Mouse (Mus musculus): Measurements from ENCODE around the gene Rgcc. TPM values are rescaled to one million over a fixed set of nuclear protein-coding genes. Genes with fewer than 3 reads are reported as not detected.

Rgcc gene
- polyA plus RNA-seq, 1 experiment from 2014 or later = 75.8 TPM

DNA sequence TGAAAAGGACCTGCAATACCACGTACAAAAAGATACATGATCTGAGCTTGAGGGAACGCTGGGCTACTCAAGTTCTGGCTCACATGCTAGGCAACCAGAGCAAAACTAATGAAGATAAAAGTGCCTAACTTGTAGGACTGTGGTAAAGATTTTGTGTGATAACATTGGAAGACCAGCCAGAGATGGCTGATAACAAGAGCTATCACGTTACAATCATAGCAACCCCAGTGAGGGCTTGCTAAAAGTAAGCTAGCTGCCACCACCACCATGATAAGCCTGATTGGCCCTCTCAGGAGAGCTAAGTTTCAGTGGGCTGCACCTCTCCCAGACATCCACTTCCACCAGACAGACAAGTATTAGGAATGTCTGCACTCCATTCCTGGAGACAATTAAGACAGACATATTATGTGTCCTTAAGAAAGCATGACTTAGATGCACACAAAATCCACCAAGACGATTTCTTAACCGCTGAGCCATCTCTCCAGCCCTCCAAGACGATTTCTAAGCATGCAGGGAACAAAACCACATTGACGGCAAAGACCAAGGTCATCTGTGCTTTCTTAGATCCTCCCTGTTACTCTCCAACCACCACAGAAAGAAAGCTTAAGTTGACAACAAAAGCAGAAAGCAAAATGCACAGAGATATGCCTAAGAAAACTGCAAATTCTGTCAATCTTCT, 3.0 kb downstream of the Rgcc start:
- Histone ChIP-seq H3K9me3 (ENCODE audit: control insufficient read depth, low read length) (no peaks in the 10 kb centered on the region), H3K4me2 (ENCODE audit: low read depth, low read length, severe bottlenecking) (peak overlapping the region; percentile 29; the same call in 1 of the 2 replicates), H3K4me1 (replicated peaks; ENCODE audit: control insufficient read depth, insufficient read depth, low read length) (peaks cover 24% of the 10 kb centered on the region), H3K27me3 (ENCODE audit: control insufficient read depth, insufficient read depth, low read length) (no peaks in the 10 kb centered on the region), H3K36me3 (ENCODE audit: control insufficient read depth, insufficient read depth, low read length) (no peaks in the 10 kb centered on the region), H3K27ac (ENCODE audit: low read depth, low read length) (no peak overlapping the region), H3K9ac (ENCODE audit: low read length) (no peak overlapping the region), H3K4me3 (ENCODE audit: low read depth, low read length) (peak overlapping the region; percentile 5; the same call in 1 of the 2 replicates)
- WGBS = 70% methylated on average over 7 of the region's 7 CpGs
- no peak for ATAC-seq (replicated peaks; ENCODE audit: low FRiP score)
- no peak for DNase-seq (ENCODE audit: low spot score)

GRCm38 (mm10) chr14:79296836-79297235, 4.6 kb downstream of the Rgcc start:
- no peak for DNase-seq (ENCODE audit: low spot score)
- Histone ChIP-seq H3K36me3 (ENCODE audit: control insufficient read depth, insufficient read depth, low read length) (no peaks in the 10 kb centered on the region), H3K27ac (ENCODE audit: low read depth, low read length) (no peak overlapping the region), H3K9ac (ENCODE audit: low read length) (no peak overlapping the region), H3K27me3 (ENCODE audit: control insufficient read depth, insufficient read depth, low read length) (no peaks in the 10 kb centered on the region), H3K4me1 (replicated peaks; ENCODE audit: control insufficient read depth, insufficient read depth, low read length) (peaks cover 29% of the 10 kb centered on the region), H3K4me3 (ENCODE audit: low read depth, low read length) (no peak overlapping the region), H3K9me3 (ENCODE audit: control insufficient read depth, low read length) (no peaks in the 10 kb centered on the region), H3K4me2 (ENCODE audit: low read depth, low read length, severe bottlenecking) (0 out of 2 replicates have a peak overlapping the region, but pooled peaks have one; percentile 5)
- WGBS = 42% methylated on average over 5 of the region's 5 CpGs
- no peak for ATAC-seq (replicated peaks; ENCODE audit: low FRiP score)

GRCm38 (mm10) chr14:79296201-79296600, 5.2 kb downstream of the Rgcc start:
- Histone ChIP-seq H3K36me3 (ENCODE audit: control insufficient read depth, insufficient read depth, low read length) (no peaks in the 10 kb centered on the region), H3K27me3 (ENCODE audit: control insufficient read depth, insufficient read depth, low read length) (no peaks in the 10 kb centered on the region), H3K4me1 (replicated peaks; ENCODE audit: control insufficient read depth, insufficient read depth, low read length) (peaks cover 33% of the 10 kb centered on the region), H3K9me3 (ENCODE audit: control insufficient read depth, low read length) (no peaks in the 10 kb centered on the region), H3K4me3 (ENCODE audit: low read depth, low read length) (no peak overlapping the region), H3K4me2 (ENCODE audit: low read depth, low read length, severe bottlenecking) (no peak overlapping the region), H3K9ac (ENCODE audit: low read length) (no peak overlapping the region), H3K27ac (ENCODE audit: low read depth, low read length) (no peak overlapping the region)
- ATAC-seq (replicated peaks; ENCODE audit: low FRiP score) (no peak), DNase-seq (ENCODE audit: low spot score) (no peak)
- 89% methylated on average over 7 of the region's 7 CpGs for WGBS

DNA sequence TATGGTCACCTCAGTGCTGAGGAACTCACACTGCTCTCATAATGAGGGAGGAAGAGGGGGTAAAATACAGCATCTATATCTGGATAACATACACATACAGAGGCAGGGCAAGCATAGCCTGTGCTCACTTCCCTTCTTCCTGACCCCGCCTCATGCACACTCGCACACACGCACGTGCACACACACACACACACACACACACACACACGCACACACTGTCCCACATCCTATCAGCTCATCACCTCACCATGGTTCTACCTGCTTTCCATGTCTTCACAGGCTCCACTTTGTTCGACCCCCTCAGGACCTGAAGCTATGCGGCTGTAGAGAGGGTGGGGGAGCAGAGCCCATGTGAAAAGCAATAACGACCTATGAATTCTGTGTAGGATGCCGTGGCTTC, 5.9 kb downstream of the Rgcc start:
- Histone ChIP-seq H3K4me2 (ENCODE audit: low read depth, low read length, severe bottlenecking) (no peak overlapping the region), H3K27me3 (ENCODE audit: control insufficient read depth, insufficient read depth, low read length) (no peaks in the 10 kb centered on the region), H3K9me3 (ENCODE audit: control insufficient read depth, low read length) (no peaks in the 10 kb centered on the region), H3K27ac (ENCODE audit: low read depth, low read length) (no peak overlapping the region), H3K9ac (ENCODE audit: low read length) (no peak overlapping the region), H3K4me1 (replicated peaks; ENCODE audit: control insufficient read depth, insufficient read depth, low read length) (peaks cover 37% of the 10 kb centered on the region), H3K36me3 (ENCODE audit: control insufficient read depth, insufficient read depth, low read length) (no peaks in the 10 kb centered on the region), H3K4me3 (ENCODE audit: low read depth, low read length) (no peak overlapping the region)
- DNase-seq (ENCODE audit: low spot score) (no peak), ATAC-seq (replicated peaks; ENCODE audit: low FRiP score) (no peak)
- WGBS = 85% methylated on average over 9 of the region's 9 CpGs

DNA sequence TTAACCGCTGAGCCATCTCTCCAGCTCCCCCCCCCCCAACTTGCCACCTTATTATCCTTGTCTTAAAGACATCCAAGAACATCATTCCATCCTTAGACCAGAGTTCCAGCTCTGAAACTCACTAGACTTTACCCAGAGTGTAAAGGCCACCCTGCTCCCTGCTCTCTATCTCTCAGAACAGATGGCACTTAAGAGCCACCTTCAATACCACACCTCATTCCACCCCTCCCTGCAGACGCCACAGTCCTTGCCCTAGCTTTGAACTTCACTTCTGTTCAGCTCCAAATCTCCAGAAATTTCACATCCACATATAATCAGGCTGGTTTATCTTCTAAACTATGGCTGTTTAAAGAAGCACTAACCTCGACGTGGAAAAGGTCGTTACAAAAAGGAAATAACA, 6.5 kb downstream of the Rgcc start:
- Histone ChIP-seq H3K9ac (ENCODE audit: low read length) (no peak overlapping the region), H3K4me1 (replicated peaks; ENCODE audit: control insufficient read depth, insufficient read depth, low read length) (peaks cover 37% of the 10 kb centered on the region), H3K9me3 (ENCODE audit: control insufficient read depth, low read length) (no peaks in the 10 kb centered on the region), H3K4me3 (ENCODE audit: low read depth, low read length) (no peak overlapping the region), H3K36me3 (ENCODE audit: control insufficient read depth, insufficient read depth, low read length) (no peaks in the 10 kb centered on the region), H3K27me3 (ENCODE audit: control insufficient read depth, insufficient read depth, low read length) (no peaks in the 10 kb centered on the region), H3K4me2 (ENCODE audit: low read depth, low read length, severe bottlenecking) (no peak overlapping the region), H3K27ac (ENCODE audit: low read depth, low read length) (no peak overlapping the region)
- 75% methylated on average over 5 of the region's 5 CpGs for WGBS
- ATAC-seq (replicated peaks; ENCODE audit: low FRiP score) (no peak), DNase-seq (ENCODE audit: low spot score) (no peak)

DNA sequence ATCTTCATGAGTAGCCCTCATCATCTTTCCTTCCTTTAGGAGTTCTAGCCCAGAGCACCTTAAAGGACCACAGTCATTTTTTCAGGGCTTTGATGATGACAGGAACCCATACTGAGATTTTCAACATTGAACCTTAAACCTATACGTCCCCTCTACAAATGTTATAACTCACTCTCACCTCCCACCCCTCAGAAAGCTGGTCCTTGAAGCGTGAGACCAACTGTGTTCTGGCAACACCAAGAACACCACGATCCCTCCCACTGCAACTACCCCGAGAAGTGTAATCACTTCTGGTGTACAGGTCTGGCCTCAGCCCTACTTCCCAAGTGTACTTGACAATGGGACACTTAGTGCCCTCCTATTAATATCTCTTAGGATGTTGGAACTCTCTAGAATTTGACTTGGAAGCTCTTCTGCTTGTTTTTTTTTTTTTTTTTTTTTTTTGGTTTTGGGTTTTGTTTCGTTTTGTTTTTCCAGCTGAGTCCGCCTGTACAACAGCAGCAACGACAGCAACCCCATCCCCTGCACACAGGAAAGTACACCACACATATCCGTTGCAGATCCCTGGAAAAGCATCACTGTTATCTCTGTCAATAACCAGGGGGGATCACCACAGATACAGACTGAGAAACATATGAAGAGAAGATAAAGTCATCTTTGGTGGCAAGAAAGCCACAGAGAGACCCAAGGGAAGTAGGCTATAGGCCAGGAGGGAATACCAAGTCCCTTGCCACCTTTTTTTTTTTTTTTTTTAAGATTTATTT, 7.2 kb downstream of the Rgcc start:
- Histone ChIP-seq H3K27ac (ENCODE audit: low read depth, low read length) (no peak overlapping the region), H3K9me3 (ENCODE audit: control insufficient read depth, low read length) (no peaks in the 10 kb centered on the region), H3K27me3 (ENCODE audit: control insufficient read depth, insufficient read depth, low read length) (no peaks in the 10 kb centered on the region), H3K9ac (ENCODE audit: low read length) (no peak overlapping the region), H3K36me3 (ENCODE audit: control insufficient read depth, insufficient read depth, low read length) (no peaks in the 10 kb centered on the region), H3K4me3 (ENCODE audit: low read depth, low read length) (no peak overlapping the region), H3K4me1 (replicated peaks; ENCODE audit: control insufficient read depth, insufficient read depth, low read length) (peaks cover 39% of the 10 kb centered on the region), H3K4me2 (ENCODE audit: low read depth, low read length, severe bottlenecking) (no peak overlapping the region)
- 85% methylated on average over 8 of the region's 8 CpGs for WGBS
- no peak for ATAC-seq (replicated peaks; ENCODE audit: low FRiP score)
- no peak for DNase-seq (ENCODE audit: low spot score)

- no peak overlapping the region for H3K9ac ChIP-seq (ENCODE audit: low read length)
- no peaks in the 10 kb centered on the region for H3K27me3 ChIP-seq (ENCODE audit: control insufficient read depth, insufficient read depth, low read length)
- no peaks in the 10 kb centered on the region; the same call in 1 of the 2 replicates for H3K36me3 ChIP-seq (ENCODE audit: control insufficient read depth, insufficient read depth, low read length)
- H3K9me3 ChIP-seq (ENCODE audit: control insufficient read depth, low read length) = no peaks in the 10 kb centered on the region
- H3K4me3 ChIP-seq (ENCODE audit: low read depth, low read length) = no peak overlapping the region
- 31% methylated on average over 9 of the region's 16 CpGs for WGBS
- no peak overlapping the region for H3K27ac ChIP-seq (ENCODE audit: low read depth, low read length)
- H3K4me1 ChIP-seq (replicated peaks; ENCODE audit: control insufficient read depth, insufficient read depth, low read length) = peaks cover 37% of the 10 kb centered on the region
- no peak for ATAC-seq (replicated peaks; ENCODE audit: low FRiP score)
- DNase-seq (ENCODE audit: low spot score) = no peak
- H3K4me2 ChIP-seq (ENCODE audit: low read depth, low read length, severe bottlenecking) = no peak overlapping the region
Measured at GRCm38 (mm10) chr14:79293119-79293780, 8.2 kb downstream of the Rgcc start.

DNA sequence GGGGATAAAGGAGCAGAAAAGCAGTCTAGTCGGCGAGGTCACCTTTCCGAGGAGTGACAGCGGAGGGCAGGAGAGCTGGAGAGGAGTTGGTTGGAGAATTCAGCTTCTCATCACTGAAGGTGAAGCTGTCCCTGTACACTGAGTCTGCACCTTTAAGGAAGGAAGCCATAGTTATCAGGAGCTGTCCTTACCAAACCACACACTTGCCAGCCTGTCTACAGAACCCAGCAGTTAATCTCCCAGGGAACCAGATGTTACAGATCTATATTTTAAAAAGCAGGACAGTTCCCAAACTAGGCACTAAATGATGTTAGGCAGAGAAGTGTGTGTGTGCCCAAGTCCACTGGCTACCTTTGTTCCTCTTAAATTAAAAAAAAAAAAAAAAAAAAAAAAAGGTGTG, 9.8 kb downstream of the Rgcc start:
- 79% methylated on average over 4 of the region's 4 CpGs for WGBS
- no peaks in the 10 kb centered on the region for H3K9me3 ChIP-seq (ENCODE audit: control insufficient read depth, low read length)
- H3K36me3 ChIP-seq (ENCODE audit: control insufficient read depth, insufficient read depth, low read length) = no peaks in the 10 kb centered on the region; the same call in 1 of the 2 replicates
- H3K27me3 ChIP-seq (ENCODE audit: control insufficient read depth, insufficient read depth, low read length) = no peaks in the 10 kb centered on the region
- H3K4me3 ChIP-seq (ENCODE audit: low read depth, low read length) = no peak overlapping the region
- H3K4me1 ChIP-seq (replicated peaks; ENCODE audit: control insufficient read depth, insufficient read depth, low read length) = peaks cover 31% of the 10 kb centered on the region
- H3K4me2 ChIP-seq (ENCODE audit: low read depth, low read length, severe bottlenecking) = no peak overlapping the region
- no peak for DNase-seq (ENCODE audit: low spot score)
- no peak overlapping the region; the same call in 1 of the 2 replicates for H3K27ac ChIP-seq (ENCODE audit: low read depth, low read length)
- ATAC-seq (replicated peaks; ENCODE audit: low FRiP score) = no peak
- H3K9ac ChIP-seq (ENCODE audit: low read length) = no peak overlapping the region
